Mouse (Mus musculus) stomach, postnatal 0 days (tissue): Measurements from ENCODE around the gene Sdk2.

Source experiments
- CTCF ChIP-seq: IDR thresholded peaks from 2 replicates; pipeline ENCODE4 v1.5.1; 2016; ENCODE audit warnings: antibody characterized with exemption, low read depth, mild to moderate bottlenecking, moderate library complexity
- EP300 ChIP-seq: optimal IDR thresholded peaks from 2 replicates; pipeline ENCODE3; 2016; ENCODE audit warnings: antibody characterized with exemption

DNA sequence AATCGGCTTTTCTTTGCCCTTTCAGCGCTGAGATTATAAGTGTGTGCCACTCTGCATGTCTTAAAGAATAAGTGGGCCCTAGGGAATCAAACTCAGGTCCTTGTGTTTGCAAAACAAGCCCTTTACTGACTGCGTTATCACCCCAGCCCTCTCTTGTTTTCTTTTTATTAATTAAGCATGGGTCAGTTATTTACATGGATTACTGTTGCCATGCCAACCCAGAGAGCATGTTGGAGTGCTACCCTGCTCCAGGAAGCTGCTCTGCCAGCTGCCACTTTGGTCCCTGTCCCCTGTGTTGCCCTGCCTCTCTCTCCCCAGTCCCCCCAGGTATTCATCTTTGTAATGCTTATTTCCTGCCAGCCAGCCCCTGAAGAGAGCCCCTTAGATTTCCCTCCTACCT is 44.0 kb upstream of the Sdk2 start:
- no peak for TF ChIP-seq CTCF
- no peak for TF ChIP-seq EP300
